Mouse (Mus musculus) embryonic fibroblast, embryonic 13.5 days (primary cell): ENCODE measurements around the gene Kalrn.

ENCODE experiments used
- CTCF ChIP-seq: IDR thresholded peaks from 2 replicates; pipeline ENCODE4 v1.5.1; 2011; ENCODE audit warnings: mild to moderate bottlenecking, control low read depth, low read length, moderate library complexity, borderline replicate concordance; ENCODE audit not compliant: insufficient read depth
- POLR2A ChIP-seq: IDR thresholded peaks from 2 replicates; pipeline ENCODE4 v1.6.1; 2011; ENCODE audit warnings: low read depth, mild to moderate bottlenecking, control low read depth, low read length, moderate library complexity

DNA sequence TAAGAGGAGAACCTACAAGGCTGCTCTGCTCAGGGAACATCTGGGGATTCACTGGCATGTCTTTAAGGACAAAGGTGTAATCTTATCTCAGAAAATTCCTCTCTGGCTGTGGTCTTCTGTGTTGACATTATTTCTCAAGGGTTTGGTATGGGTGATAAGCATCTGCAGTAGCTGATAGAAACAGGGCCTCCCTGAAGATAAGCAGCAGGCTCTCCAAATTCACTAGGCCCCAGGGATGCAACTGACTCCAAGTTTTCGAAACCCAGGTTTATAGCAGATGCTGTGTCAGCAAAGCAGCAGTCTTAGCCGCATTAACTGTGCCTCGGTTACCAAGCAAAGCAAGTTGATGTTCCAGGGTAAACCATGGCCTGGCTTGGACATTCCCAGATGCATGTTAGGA is 514.7 kb downstream of the Kalrn start:
- TF ChIP-seq CTCF (no peak), POLR2A (no peak)
